Mouse (Mus musculus): Measurements from ENCODE around the gene Ggt1.

DNA sequence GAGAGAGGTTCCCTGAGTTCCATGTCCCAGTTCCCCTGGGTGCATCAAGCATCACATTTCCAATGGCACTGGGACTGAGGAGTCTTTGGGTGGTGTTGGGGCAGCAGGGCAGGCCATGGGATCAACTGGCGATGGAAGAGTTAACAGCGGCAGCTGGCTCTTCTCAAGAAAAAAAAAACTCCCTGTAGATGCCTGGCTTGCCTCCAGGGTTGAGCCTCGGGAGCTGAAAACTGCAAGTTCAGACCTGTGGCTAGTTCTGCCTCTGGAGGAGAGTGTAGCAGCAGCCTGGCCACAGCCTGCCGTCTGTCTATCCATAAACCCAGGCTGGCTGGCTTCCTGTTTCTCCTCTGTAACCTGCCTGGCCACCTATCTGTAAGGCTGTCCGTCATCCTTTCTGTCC lies 27.7 kb downstream of the Ggt1 start, which contains the start of gene Ggt5:
- no peak for TF ChIP-seq CTCF (IDR thresholded peaks at IDR 0.05; ENCODE audit: low read depth, low read length)
- no peak for TF ChIP-seq POLR2A (IDR thresholded peaks at IDR 0.05; ENCODE audit: borderline replicate concordance, low read depth, low read length)

All from bone marrow macrophage, adult 2 months (primary cell).